Mouse (Mus musculus) kidney, embryonic 15.5 days (tissue): ENCODE results near the gene Topbp1. TPM values are rescaled to one million over a fixed set of nuclear protein-coding genes. Genes with fewer than 3 reads are reported as not detected.

Experiments
- ATAC-seq: fragments of 200-750 bp; cut with Nextera tagmentation; replicated peaks from 2 replicates; pipeline ENCODE4 v1.8.0; 2017; ENCODE audit warnings: moderate TSS enrichment; ENCODE audit not compliant: low FRiP score
- H3K27ac ChIP-seq: fragments of 300-500 bp; sonication (generic); 2 replicates; pipeline ENCODE4 v1.5.1; 2015; ENCODE audit warnings: mild to moderate bottlenecking, inconsistent platforms
- H3K27me3 ChIP-seq: fragments of 300-500 bp; sonication (generic); 2 replicates; pipeline ENCODE4 v1.6.1; 2015; ENCODE audit warnings: inconsistent platforms
- H3K36me3 ChIP-seq: fragments of 300-500 bp; sonication (generic); 2 replicates; pipeline ENCODE4 v1.6.1; 2015; ENCODE audit warnings: inconsistent platforms
- H3K4me1 ChIP-seq: fragments of 300-500 bp; sonication (generic); 2 replicates; pipeline ENCODE4 v1.6.1; 2015; ENCODE audit warnings: inconsistent platforms
- H3K4me2 ChIP-seq: fragments of 300-500 bp; sonication (generic); 2 replicates; pipeline ENCODE4 v1.6.1; 2015; ENCODE audit warnings: moderate library complexity, mild to moderate bottlenecking, inconsistent platforms
- H3K4me3 ChIP-seq: fragments of 300-500 bp; sonication (generic); replicated peaks from 2 replicates; pipeline ENCODE4 v1.5.1; 2015; ENCODE audit warnings: mild to moderate bottlenecking, inconsistent platforms
- H3K9ac ChIP-seq: fragments of 300-500 bp; sonication (generic); 2 replicates; pipeline ENCODE4 v1.6.1; 2015; ENCODE audit warnings: mild to moderate bottlenecking, inconsistent platforms
- H3K9me3 ChIP-seq: fragments of 300-500 bp; sonication (generic); replicated peaks from 2 replicates; pipeline ENCODE4 v1.6.1; 2016; ENCODE audit warnings: inconsistent platforms
- WGBS: fragments of 180-500 bp; shearing (Covaris S2); methylation state at CpG from one replicate; pipeline ENCODE4 v1.1.7; 2015; ENCODE audit warnings: mixed read lengths; 5-methylcytosine and 5-hydroxymethylcytosine counted together
- polyA plus RNA-seq: library from polyadenylated mRNA; unstranded; fragments of >200 nt; fragmentation: Nextera tagmentation; extraction: Ambion mirVana; gene quantifications from 2 replicates; pipeline ENCODE4 v1.2.1, GENCODE M21; 2015

Gene Topbp1
- polyA plus RNA-seq, 1 experiment from 2014 or later, result 69.2 TPM

DNA sequence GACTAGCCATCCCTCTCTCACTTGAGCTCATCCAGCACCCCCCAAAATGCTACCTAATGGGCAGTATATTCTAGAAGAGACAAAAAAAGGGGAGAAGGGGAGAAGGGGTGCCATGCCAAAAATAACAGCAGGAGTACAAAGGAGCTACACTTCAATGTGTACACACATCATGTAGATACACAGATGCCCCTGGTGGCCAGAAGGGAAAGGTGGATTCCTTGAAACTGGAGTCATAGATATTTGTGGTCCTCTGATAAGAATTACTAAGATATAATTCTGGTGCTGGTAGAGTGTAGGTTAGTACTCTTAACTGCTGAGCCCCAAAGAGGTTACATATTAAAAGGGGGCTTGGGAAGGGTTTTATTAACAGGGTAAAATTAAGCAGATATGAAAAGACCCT lies 52.9 kb downstream of the Topbp1 start:
- no peak for ATAC-seq
- H3K36me3 ChIP-seq, result peaks cover 67% of the 10 kb centered on the region
- peaks cover 4% of the 10 kb centered on the region; the same call in 1 of the 2 replicates for H3K4me1 ChIP-seq
- no peak overlapping the region for H3K4me2 ChIP-seq
- H3K9ac ChIP-seq, result no peak overlapping the region
- no peak overlapping the region for H3K27ac ChIP-seq
- no peaks in the 10 kb centered on the region for H3K27me3 ChIP-seq
- H3K9me3 ChIP-seq, result no peaks in the 10 kb centered on the region
- no peak overlapping the region for H3K4me3 ChIP-seq

DNA sequence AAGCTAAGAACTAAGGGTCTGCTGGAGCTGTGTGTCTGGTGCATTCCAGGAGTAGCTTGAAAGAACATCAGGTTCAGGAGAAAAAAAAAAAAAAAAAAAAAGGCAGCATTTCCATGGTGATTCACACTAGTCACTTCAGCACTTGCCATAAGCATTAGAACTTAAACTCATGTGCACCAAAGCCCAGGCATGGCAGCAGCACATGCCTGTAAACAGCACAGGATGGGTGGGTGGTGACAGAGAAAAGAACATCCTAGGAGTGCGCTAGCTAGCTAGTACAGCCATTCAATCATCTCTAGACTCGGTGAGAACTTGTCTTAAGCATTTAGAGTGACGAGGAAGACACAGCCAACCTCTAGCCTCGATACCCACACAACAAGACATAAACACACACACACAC lies 53.5 kb downstream of the Topbp1 start:
- 79% methylated on average over 4 of the region's 4 CpGs for WGBS
- Histone ChIP-seq H3K27me3 (no peaks in the 10 kb centered on the region), H3K9ac (no peak overlapping the region), H3K9me3 (no peaks in the 10 kb centered on the region), H3K4me1 (peaks cover 10% of the 10 kb centered on the region), H3K4me3 (no peak overlapping the region), H3K27ac (no peak overlapping the region), H3K4me2 (no peak overlapping the region), H3K36me3 (peaks cover 70% of the 10 kb centered on the region)
- no peak for ATAC-seq

DNA sequence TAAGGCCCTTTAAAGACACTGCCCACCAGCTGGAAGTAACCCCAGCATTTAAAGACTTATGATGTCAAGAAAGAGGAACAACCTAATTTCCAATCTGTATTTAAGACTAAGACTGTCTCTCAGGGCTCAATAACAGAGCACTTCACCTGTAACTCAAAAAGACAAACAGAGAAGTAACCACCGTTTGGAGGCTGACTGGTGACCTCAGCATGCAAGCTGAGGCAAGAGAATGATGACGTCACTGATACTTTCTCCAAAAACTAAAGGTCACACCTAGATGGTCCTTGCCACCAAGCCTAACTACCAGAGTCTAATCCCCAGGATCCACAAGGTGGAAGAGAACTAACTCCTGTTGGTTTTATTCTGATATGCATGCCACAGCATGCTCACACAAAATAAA lies 55.6 kb downstream of the Topbp1 start:
- Histone ChIP-seq H3K27me3 (no peaks in the 10 kb centered on the region), H3K4me1 (peaks cover 11% of the 10 kb centered on the region), H3K9ac (no peak overlapping the region), H3K4me2 (no peak overlapping the region), H3K27ac (no peak overlapping the region), H3K4me3 (no peak overlapping the region), H3K9me3 (no peaks in the 10 kb centered on the region), H3K36me3 (peaks cover 61% of the 10 kb centered on the region)
- no peak for ATAC-seq
- 62% methylated on average over 2 of the region's 2 CpGs for WGBS

DNA sequence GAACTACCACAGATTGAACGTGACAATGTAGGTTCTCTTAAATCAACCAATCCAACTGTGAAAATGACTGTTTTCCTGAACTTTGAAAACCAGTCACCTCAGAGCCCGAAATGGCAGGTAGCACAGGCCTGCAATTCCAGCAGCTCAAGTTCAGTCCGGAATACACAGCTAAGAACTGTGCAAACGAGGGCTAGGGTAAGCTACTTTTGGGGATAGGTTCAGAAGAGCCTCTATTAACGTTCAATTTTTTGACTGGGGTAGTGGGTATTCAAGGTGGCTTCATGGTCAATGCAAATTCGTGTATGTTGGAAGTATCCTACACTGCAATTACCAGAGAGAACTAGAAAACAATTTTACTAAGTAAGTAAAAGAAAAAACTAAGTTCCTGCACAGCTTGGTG lies 58.1 kb downstream of the Topbp1 start:
- peaks cover 19% of the 10 kb centered on the region for H3K4me1 ChIP-seq
- WGBS, result 56% methylated on average over 6 of the region's 6 CpGs
- no peaks in the 10 kb centered on the region for H3K27me3 ChIP-seq
- peak overlapping the region; percentile 81 for H3K4me2 ChIP-seq
- peaks cover 38% of the 10 kb centered on the region for H3K36me3 ChIP-seq
- H3K9me3 ChIP-seq, result no peaks in the 10 kb centered on the region
- no peak for ATAC-seq
- no peak overlapping the region for H3K27ac ChIP-seq
- peak overlapping the region; percentile 95; the same call in 1 of the 2 replicates for H3K9ac ChIP-seq
- H3K4me3 ChIP-seq, result peak overlapping the region; percentile 85

DNA sequence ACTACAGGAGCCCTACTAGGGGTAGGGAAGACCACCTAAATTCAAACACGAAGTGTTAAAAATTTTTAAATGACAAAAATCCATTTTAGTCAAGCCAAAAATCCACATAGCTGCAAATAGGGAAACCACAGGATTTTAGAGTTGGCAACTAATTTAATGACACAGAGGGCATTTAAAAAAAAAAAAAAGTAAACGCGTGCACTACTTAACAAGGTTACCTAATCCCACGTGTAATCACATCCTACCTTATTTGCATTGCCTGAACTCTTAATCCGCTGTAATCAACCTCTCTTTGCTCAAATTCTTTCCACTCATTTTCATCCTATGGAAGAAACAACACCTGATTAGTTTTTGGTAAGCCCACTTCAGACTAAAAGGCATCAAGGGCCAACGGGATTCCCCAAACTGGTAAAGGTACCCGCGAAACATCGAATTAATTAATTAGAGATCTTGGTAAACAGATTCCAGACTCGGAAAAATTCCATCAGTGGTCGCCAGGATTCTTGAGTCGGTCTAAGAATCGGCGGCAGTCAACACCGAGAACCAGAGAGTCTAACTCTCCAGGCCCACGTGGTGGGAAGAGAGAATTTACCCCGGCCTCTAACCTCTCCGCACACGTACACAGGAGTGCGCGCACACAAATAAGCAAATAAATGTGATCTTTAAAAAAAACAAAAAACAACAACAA lies 58.9 kb downstream of the Topbp1 start:
- peak overlapping the region; percentile 95 for H3K9ac ChIP-seq
- peak overlapping the region; percentile 81 for H3K4me2 ChIP-seq
- 1% methylated on average over 21 of the region's 21 CpGs for WGBS
- peak overlapping the region; percentile 85 for H3K4me3 ChIP-seq
- peaks cover 36% of the 10 kb centered on the region for H3K36me3 ChIP-seq
- H3K9me3 ChIP-seq, result no peaks in the 10 kb centered on the region
- H3K27me3 ChIP-seq, result no peaks in the 10 kb centered on the region
- no peak for ATAC-seq
- H3K4me1 ChIP-seq, result peaks cover 19% of the 10 kb centered on the region
- no peak overlapping the region; the same call in 1 of the 2 replicates for H3K27ac ChIP-seq

DNA sequence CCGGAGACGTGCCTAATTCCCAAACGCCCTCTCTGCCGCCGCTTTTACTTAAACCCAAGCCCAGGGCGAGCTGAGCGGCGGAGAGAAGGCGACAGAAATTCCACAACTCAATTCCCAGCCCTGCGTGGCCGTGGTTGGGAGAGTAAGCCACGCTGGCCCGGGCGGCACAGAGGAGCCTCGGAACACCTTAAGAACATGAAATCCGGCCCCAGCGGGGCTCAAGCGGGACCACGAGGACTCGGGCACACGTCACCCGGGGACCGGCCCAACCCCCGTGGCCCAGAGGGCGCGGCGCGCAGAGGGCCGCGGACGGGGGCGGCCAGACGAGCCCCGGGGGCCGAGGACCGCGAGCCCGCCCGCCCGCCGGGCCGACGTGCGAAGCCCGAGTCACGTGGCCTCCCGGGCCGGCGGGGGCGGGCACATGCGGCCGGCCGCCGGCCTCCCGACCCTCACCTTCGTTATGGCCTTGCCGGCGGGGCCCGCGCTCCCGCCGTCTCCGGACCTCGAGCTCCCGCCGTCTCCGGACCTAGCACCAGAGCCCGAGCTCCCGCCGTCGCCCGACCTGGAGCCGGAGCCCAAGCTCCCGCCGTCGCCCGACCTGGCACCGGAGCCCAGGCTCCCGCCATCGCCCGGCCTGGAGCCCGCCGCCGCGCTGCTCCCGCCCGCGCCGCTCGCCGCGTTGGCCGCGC lies 59.7 kb downstream of the Topbp1 start:
- peak overlapping the region; percentile 85 for H3K4me3 ChIP-seq
- H3K9ac ChIP-seq, result peak overlapping the region; percentile 95
- peak; percentile 40 for ATAC-seq
- no peaks in the 10 kb centered on the region for H3K9me3 ChIP-seq
- WGBS, result 4% methylated on average over 60 of the region's 94 CpGs
- H3K36me3 ChIP-seq, result peaks cover 29% of the 10 kb centered on the region
- peak overlapping the region; percentile 81 for H3K4me2 ChIP-seq
- H3K4me1 ChIP-seq, result peaks cover 19% of the 10 kb centered on the region
- H3K27me3 ChIP-seq, result no peaks in the 10 kb centered on the region
- peak overlapping the region; percentile 98 for H3K27ac ChIP-seq

DNA sequence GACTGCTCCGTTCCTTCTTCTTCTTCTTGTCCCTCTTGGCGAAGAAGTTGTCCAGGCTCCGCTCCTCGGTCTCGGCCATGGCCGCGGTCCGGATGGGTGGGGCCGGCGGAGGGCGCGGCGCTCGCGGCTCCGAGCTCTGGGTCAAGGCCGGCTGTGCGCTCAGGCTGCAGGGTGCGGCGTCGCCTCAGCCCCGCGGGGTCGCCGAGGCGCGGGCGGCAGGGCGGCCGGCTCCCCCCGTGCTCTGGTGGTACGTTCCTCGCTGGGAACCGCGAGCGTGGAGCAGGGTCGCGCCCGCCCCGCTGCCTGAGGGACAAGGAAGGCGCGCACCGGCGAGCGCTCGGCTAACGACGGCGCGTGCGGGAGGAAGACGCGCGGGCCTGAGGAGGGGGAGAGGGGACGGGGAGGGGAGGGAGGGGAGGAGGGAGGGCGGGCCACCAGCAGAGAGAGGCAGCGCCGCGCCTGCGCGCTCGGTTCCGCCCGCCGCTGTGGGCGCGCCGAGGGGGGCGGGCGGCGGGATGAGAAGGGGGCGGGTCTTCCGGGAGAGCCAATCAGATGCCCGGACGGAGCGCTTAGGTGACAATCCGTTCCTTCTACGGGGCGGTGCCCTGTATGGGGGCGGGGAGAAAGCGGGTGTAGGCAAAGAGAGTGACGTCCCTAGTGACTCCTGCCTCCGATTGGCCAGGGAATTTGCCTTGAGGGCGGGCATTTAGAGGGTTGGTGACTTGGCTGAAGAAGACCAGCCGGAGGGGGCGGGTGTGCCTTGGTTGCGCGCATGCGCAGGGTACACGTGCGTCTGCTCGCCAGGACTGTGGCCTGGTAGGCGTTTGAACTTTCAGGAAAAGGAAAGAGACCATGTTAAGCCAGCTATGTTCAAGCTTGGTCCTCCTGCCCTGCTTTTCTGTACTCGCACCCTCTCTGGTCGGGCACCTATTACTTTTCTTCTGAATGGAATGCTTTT lies 60.6 kb downstream of the Topbp1 start, which contains the start of gene Cdv3:
Gene Cdv3, minus strand, starts transcription at position 551 of the 958 bp plus-strand sequence.
- under 1% methylated on average over 75 of the region's 95 CpGs for WGBS
- no peaks in the 10 kb centered on the region for H3K27me3 ChIP-seq
- peak; percentile 98 for ATAC-seq
- peaks cover 19% of the 10 kb centered on the region for H3K4me1 ChIP-seq
- H3K4me2 ChIP-seq, result peak within 1 kb of the TSS; percentile 81
- H3K4me3 ChIP-seq, result peak within 1 kb of the TSS; percentile 85
- H3K27ac ChIP-seq, result peak within 1 kb of the TSS; percentile 98
- H3K9me3 ChIP-seq, result no peaks in the 10 kb centered on the region
- H3K9ac ChIP-seq, result peak within 1 kb of the TSS; percentile 95
- peaks cover 20% of the 10 kb centered on the region for H3K36me3 ChIP-seq

DNA sequence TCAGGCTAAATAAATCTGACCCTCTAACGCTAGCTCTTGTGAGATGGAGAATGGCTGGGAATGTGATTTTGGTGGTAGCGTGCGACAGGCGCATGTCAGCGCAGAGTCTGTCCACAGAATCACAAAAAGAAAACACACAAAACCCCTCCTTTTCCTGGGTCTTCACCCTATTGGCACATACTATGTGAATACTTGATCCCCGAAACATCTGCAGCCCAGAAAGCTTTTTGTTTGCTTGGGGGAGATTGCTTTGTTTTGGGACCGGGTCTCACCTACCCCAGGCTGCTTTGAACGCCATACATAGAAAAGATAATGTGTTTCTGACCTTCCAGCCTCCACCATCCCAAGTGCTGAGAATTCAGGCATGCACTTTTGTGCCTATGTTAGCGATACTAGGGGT lies 61.3 kb downstream of the Topbp1 start:
- H3K4me2 ChIP-seq, result peak overlapping the region; percentile 59
- 60% methylated on average over 9 of the region's 9 CpGs for WGBS
- no peaks in the 10 kb centered on the region for H3K9me3 ChIP-seq
- H3K36me3 ChIP-seq, result peaks cover 18% of the 10 kb centered on the region
- H3K4me1 ChIP-seq, result peaks cover 19% of the 10 kb centered on the region
- peak overlapping the region; percentile 85 for H3K4me3 ChIP-seq
- no peaks in the 10 kb centered on the region for H3K27me3 ChIP-seq
- peak overlapping the region; percentile 47 for H3K9ac ChIP-seq
- no peak for ATAC-seq
- peak overlapping the region; percentile 82 for H3K27ac ChIP-seq

DNA sequence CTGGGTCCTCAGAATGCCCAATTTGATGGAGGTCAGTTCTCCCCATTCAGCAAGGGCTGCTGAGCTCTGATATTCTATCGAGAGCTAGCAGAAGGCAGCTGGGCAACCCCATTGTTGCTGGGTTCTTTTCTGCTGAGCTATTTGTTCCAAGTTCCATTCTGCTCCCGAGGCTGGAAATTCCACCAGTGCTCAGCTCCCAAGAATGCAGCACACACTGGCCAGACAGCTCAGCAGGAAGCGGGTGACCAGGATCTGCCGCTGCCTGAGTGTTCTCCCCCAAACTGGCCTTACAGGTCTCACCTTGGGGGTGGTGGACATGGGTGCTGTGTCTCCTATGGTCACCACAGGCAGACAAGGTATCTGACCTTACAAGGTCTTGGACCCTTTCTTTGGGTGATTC lies 64.9 kb downstream of the Topbp1 start:
- no peak overlapping the region for H3K4me2 ChIP-seq
- peaks cover 6% of the 10 kb centered on the region; the same call in 1 of the 2 replicates for H3K36me3 ChIP-seq
- H3K9ac ChIP-seq, result no peak overlapping the region
- no peak overlapping the region for H3K4me3 ChIP-seq
- ATAC-seq, result no peak
- H3K9me3 ChIP-seq, result no peaks in the 10 kb centered on the region
- H3K27ac ChIP-seq, result no peak overlapping the region
- H3K27me3 ChIP-seq, result no peaks in the 10 kb centered on the region
- H3K4me1 ChIP-seq, result peaks cover 7% of the 10 kb centered on the region
- 75% methylated on average over 4 of the region's 4 CpGs for WGBS

DNA sequence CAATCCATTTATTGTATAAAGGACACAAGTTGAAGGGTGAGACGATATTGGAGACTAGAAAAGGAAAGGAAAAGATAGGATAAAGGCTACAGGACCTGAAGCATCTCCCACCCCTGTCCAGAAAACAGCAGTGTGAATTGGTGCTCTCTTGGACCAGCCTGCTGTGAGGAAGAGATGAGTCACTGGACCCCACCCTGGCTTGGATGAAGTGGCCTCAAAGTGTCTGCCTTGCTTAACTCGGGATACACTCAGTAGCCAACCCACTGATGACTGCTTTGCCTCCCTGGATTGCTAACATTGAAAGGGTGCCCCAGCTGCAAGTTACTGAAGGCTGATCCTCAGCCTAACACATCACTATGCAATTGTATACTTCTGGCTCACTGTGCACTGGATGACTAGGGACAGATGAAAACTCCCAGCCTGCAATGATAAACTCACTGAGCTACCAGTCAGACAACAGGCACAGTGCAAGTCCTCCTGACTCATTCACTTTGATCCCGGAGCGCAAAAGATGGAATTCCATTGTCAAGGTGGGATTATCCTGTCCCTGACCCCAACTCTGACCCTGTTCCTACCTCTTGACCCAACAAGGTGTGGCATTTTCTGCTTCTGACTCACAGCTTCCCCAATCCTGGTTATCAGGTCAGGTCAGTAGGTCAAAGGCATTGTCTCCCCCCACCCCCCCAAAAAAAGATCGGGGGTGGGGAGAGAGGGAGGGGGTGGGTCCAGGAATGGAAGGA lies 67.4 kb downstream of the Topbp1 start:
- H3K4me3 ChIP-seq, result no peak overlapping the region
- H3K4me1 ChIP-seq, result peaks cover 9% of the 10 kb centered on the region; the same call in 1 of the 2 replicates
- no peak overlapping the region for H3K9ac ChIP-seq
- H3K36me3 ChIP-seq, result peaks cover 6% of the 10 kb centered on the region; the same call in 1 of the 2 replicates
- no peaks in the 10 kb centered on the region for H3K27me3 ChIP-seq
- 82% methylated on average over 5 of the region's 5 CpGs for WGBS
- no peak overlapping the region for H3K27ac ChIP-seq
- H3K4me2 ChIP-seq, result no peak overlapping the region
- no peaks in the 10 kb centered on the region for H3K9me3 ChIP-seq
- no peak for ATAC-seq
